Mouse (Mus musculus): ENCODE data around the gene Msi2.

Msi2 gene

GRCm38 (mm10) chr11:88558731-88559130, 159.6 kb downstream of the Msi2 start:
- no peak for DNase-seq

GRCm38 (mm10) chr11:88557828-88558580, 160.3 kb downstream of the Msi2 start:
- DNase-seq: no peak

- DNase-seq: no peak
Observed at GRCm38 (mm10) chr11:88557116-88557768, 161.1 kb downstream of the Msi2 start.

- no peak for DNase-seq
Observed at GRCm38 (mm10) chr11:88555902-88556549, 162.3 kb downstream of the Msi2 start.

- DNase-seq: no peak
Observed at GRCm38 (mm10) chr11:88555232-88555818, 163.0 kb downstream of the Msi2 start.

- DNase-seq: no peak
Observed at GRCm38 (mm10) chr11:88553521-88554310, 164.6 kb downstream of the Msi2 start.

GRCm38 (mm10) chr11:88552987-88553386, 165.3 kb downstream of the Msi2 start:
- peak; percentile 75 to 76 for DNase-seq

- no peak for DNase-seq
Observed at GRCm38 (mm10) chr11:88552385-88552784, 165.9 kb downstream of the Msi2 start.

GRCm38 (mm10) chr11:88551034-88551433, 167.3 kb downstream of the Msi2 start:
- no peak for DNase-seq

- no peak for DNase-seq
Observed at GRCm38 (mm10) chr11:88550083-88550907, 168.0 kb downstream of the Msi2 start.

GRCm38 (mm10) chr11:88549529-88549900, 168.8 kb downstream of the Msi2 start:
- DNase-seq: no peak

GRCm38 (mm10) chr11:88548832-88549528, 169.3 kb downstream of the Msi2 start:
- DNase-seq: no peak

GRCm38 (mm10) chr11:88548423-88548822, 169.9 kb downstream of the Msi2 start:
- no peak for DNase-seq

- DNase-seq: no peak
Observed at GRCm38 (mm10) chr11:88543771-88544170, 174.5 kb downstream of the Msi2 start.

- no peak for DNase-seq
Observed at GRCm38 (mm10) chr11:88542817-88543216, 175.5 kb downstream of the Msi2 start.

GRCm38 (mm10) chr11:88541666-88542639, 176.4 kb downstream of the Msi2 start:
- DNase-seq: no peak

GRCm38 (mm10) chr11:88539637-88540478, 178.5 kb downstream of the Msi2 start:
- DNase-seq: no peak

GRCm38 (mm10) chr11:88538710-88539340, 179.5 kb downstream of the Msi2 start:
- no peak for DNase-seq

All from cerebellum, postnatal 36 days (tissue).